ENCODE assay signal across 22 mouse cellular contexts in the genomic region with DNA sequence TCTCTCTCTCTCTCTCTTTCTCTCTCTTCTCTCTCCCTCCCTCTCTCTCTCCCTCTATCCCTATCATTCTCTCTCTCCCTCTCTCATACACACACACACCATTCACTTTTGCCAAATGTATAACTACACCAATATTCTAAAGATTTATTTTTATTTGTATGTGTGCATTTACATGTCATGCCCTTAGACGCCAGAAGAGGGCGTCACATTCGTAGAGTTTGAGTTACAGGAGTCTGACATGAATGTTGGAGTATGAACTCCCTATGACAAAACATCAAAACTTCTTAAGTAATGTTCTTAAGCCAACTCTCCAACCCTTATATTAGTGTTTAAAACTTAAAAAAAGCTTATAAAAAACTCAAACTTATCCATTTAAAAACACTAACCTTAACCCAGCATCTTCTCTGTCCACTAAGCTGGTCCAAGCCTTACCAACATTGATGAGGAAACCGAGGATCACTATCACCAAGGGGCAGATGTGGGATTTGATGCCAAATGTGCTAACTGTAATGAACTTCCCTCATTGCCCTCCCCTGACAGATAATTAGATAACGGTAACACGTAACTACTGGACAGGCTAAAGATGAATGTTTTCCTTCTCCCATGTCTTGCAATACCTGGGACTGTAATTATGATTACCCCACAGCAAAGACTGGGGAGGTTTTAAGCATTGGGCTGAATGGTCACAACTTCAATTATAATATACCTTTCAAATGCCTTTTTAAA.
DNase-seq lines count a peak whose midpoint lies in the region; ATAC-seq and TF ChIP-seq lines count a peak whose summit lies in the region.
"Had no signal": no experiment of that assay in that cellular context is flagged by ENCODE, and none has a peak within 500 bp of the region (broad histone marks: within the 10 kb centered on the region; RNA-seq: fewer than 3 reads in every experiment).

No protein-coding gene starts in this region.

- no peak overlapping the region for H3K27ac ChIP-seq in layer of hippocampus, adult 2 months
- H3K27ac ChIP-seq in midbrain, postnatal 0 days (ENCODE audit: low read depth, low read length): no peak overlapping the region
- H3K27ac ChIP-seq in midbrain, embryonic 10.5 days (replicated peaks): no peak overlapping the region
- H3K27ac ChIP-seq: forebrain, embryonic 13.5 days; hindbrain, embryonic 12.5 days; limb, embryonic 13.5 days; midbrain, embryonic 15.5 days; neural tube, embryonic 15.5 days had no signal

- no peak overlapping the region for H3K4me2 ChIP-seq in midbrain, postnatal 0 days (ENCODE audit: low read depth, low read length, poor library complexity, severe bottlenecking)
- H3K4me2 ChIP-seq: forebrain, embryonic 13.5 days; heart, embryonic 11.5 days; hindbrain, embryonic 12.5 days; limb, embryonic 13.5 days; midbrain, embryonic 15.5 days; neural tube, embryonic 15.5 days had no signal

- ATAC-seq in midbrain, postnatal 0 days (ENCODE audit: low FRiP score): no peak
- 0 out of 2 replicates have a peak, but pooled peaks have one; percentile 30 for ATAC-seq in erythroblast, adult 5-6 weeks (replicated peaks; ENCODE audit: low FRiP score, poor library complexity, severe bottlenecking)
- ATAC-seq: forebrain, embryonic 13.5 days; midbrain, embryonic 15.5 days had no signal

- H3K27me3 ChIP-seq in midbrain, postnatal 0 days (ENCODE audit: insufficient read depth, low read length): no peaks in the 10 kb centered on the region
- H3K27me3 ChIP-seq in midbrain, embryonic 10.5 days (ENCODE audit: low read depth, poor library complexity, severe bottlenecking): no peaks in the 10 kb centered on the region
- H3K27me3 ChIP-seq: forebrain, embryonic 13.5 days; hindbrain, embryonic 12.5 days; limb, embryonic 13.5 days; midbrain, embryonic 15.5 days; neural tube, embryonic 15.5 days had no signal

- H3K9ac ChIP-seq in midbrain, postnatal 0 days (replicated peaks; ENCODE audit: low read length, poor library complexity, severe bottlenecking): no peak overlapping the region
- H3K9ac ChIP-seq: forebrain, embryonic 13.5 days; hindbrain, embryonic 12.5 days; limb, embryonic 13.5 days; midbrain, embryonic 15.5 days; neural tube, embryonic 15.5 days had no signal

- TF ChIP-seq CTCF in layer of hippocampus, adult 2 months (conservative IDR thresholded peaks at IDR 0.05): peak; percentile 59
- TF ChIP-seq CTCF in midbrain, postnatal 0 days (IDR thresholded peaks at IDR 0.05): peak; percentile 29; the same call in 1 of the 2 replicates

- no peak overlapping the region for H3K4me3 ChIP-seq in layer of hippocampus, adult 2 months
- no peak overlapping the region for H3K4me3 ChIP-seq in midbrain, postnatal 0 days (ENCODE audit: low read depth, low read length)
- H3K4me3 ChIP-seq in midbrain, embryonic 10.5 days: no peak overlapping the region
- H3K4me3 ChIP-seq: forebrain, embryonic 13.5 days; hindbrain, embryonic 12.5 days; limb, embryonic 13.5 days; midbrain, embryonic 15.5 days; neural tube, embryonic 15.5 days had no signal

- H3K36me3 ChIP-seq in midbrain, postnatal 0 days (ENCODE audit: insufficient read depth, low read length): no peaks in the 10 kb centered on the region
- no peaks in the 10 kb centered on the region for H3K36me3 ChIP-seq in midbrain, embryonic 10.5 days
- H3K36me3 ChIP-seq: hindbrain, embryonic 12.5 days; limb, embryonic 13.5 days; midbrain, embryonic 15.5 days; neural tube, embryonic 15.5 days had no signal

- DNase-seq in layer of hippocampus, adult 2 months (ENCODE audit: low spot score in 2 of 2): no peak
- no peak for DNase-seq in layer of hippocampus, adult 8-10 months (ENCODE audit: low spot score in 2 of 2)
- DNase-seq in midbrain, postnatal 0 days (ENCODE audit: low spot score): no peak
- no peak for DNase-seq in midbrain, embryonic 10.5 days (ENCODE audit: low spot score)
- DNase-seq in frontal cortex, postnatal 36 days (ENCODE audit: low spot score in 2 of 2): no peak
- DNase-seq in urinary bladder, adult 18-20 months (ENCODE audit: low spot score in 2 of 2): no peak
- DNase-seq: cerebellum, adult 18-20 months; cerebellum, postnatal 25 days; gastrocnemius, postnatal 14 days; heart, postnatal 14 days; kidney, adult 9 months; kidney, postnatal 25 days; layer of hippocampus, adult 9-11 months; right cerebral cortex, postnatal 14 days; spleen, adult 18-20 months had no signal

- H3K9me3 ChIP-seq in midbrain, postnatal 0 days (ENCODE audit: low read length): no peaks in the 10 kb centered on the region
- no peaks in the 10 kb centered on the region for H3K9me3 ChIP-seq in midbrain, embryonic 10.5 days (replicated peaks)
- H3K9me3 ChIP-seq: forebrain, embryonic 13.5 days; hindbrain, embryonic 12.5 days; limb, embryonic 13.5 days; midbrain, embryonic 15.5 days; neural tube, embryonic 15.5 days had no signal

- 55% methylated on average over 6 of the region's 6 CpGs for WGBS in midbrain, postnatal 0 days
- 57% methylated on average over 6 of the region's 6 CpGs for WGBS in midbrain, embryonic 10.5 days

- no peaks in the 10 kb centered on the region for H3K4me1 ChIP-seq in midbrain, postnatal 0 days (ENCODE audit: insufficient read depth, low read length)
- H3K4me1 ChIP-seq in midbrain, embryonic 10.5 days: no peaks in the 10 kb centered on the region
- H3K4me1 ChIP-seq: forebrain, embryonic 13.5 days; hindbrain, embryonic 12.5 days; limb, embryonic 13.5 days; midbrain, embryonic 15.5 days; neural tube, embryonic 15.5 days had no signal
